Mouse (Mus musculus): ENCODE measurements around the gene Map2k6. TPM values are rescaled to one million over a fixed set of nuclear protein-coding genes. Genes with fewer than 3 reads are reported as not detected.
A peak's percentile ranks its signal among the peaks of the same experiment; 100 is the strongest.
"Not testable (repeated sequence)": the region's sequence is repeated elsewhere in the genome, so short reads cannot be mapped to it uniquely, and the experiment has no call there.

Map2k6 gene
- 3.5 and 4.5 TPM in 2 replicates for polyA plus RNA-seq (2012; rRNA removed)

DNA sequence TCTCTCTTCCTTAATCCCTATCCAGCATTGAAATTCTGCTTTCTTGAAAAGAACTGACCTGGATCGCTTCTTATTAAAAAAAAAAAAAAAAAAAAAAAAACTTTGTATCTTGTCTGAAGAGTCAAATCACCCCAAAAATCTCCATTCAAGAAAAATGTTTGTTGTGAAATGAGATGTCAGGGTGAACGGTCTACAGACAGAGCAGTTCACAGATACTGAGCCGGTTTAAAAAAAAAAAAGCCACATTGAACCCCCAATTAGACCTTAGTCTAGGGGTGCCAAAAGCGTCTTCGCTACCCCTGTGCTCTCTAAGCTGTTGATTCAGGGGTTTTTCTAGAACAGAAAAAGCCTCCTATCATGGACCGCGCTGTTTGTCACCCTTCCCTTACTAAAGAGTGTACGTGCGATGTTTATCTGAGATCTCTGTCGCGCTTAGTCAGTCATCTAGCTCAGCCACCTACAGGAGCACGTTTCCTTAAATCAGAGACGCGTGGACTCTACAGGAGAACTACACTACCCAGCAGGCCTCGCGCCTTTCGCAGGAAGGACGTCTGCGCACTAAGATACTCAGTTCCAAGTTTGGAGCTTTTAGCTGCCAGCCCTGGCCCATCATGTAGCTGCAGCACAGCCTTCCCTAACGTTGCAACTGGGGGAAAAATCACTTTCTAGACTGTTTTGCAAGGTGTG is at the start of gene Map2k6:
Map2k6 (plus strand) TSS at position 570 of the 687 bp plus-strand sequence.
- no peak for DNase-seq (ENCODE audit: low read depth, low spot score)
- 9% methylated on average over 20 of the region's 20 CpGs for WGBS

DNA sequence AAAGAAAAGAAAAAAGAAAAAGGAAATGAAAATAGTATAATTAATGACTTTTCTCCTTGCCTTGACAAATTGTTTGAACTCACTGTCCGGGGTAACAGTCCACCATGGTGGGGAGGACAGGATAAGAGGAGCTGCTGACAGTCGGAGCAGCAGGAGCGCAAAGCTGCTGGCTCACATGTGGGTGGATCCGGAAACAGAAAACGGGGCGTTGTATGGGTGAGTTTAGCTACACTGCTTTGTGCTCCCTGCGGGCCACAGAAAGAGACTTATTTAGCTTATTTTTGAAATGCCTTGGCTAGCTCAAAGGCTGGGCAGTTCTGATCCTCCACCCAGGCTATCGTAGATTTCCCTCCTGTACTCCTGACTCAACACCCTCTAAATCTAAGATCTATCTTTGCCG is 44.7 kb upstream of the Map2k6 start:
- WGBS = 81% methylated on average over 9 of the region's 9 CpGs

DNA sequence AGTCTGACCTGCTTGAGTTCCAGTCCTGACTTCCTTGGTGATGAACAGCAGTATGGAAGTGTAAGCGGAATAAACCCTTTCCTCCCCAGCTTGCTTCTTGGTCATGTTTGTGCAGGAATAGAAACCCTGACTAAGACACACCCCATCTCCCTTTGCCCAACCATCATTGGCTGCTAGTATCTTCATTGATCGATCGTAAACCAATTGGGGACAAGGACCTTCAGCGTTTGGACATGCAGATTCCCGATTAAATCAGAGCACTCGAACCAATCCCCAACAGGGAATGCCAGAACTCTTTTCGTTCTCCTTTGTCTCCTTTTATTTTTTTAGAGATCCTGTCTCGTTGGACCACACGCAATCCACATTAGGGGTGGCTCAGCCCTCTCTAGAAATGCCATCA is 43.8 kb upstream of the Map2k6 start:
- not testable (repeated sequence) for DNase-seq (ENCODE audit: low read depth, low spot score)
- WGBS = 78% methylated on average over 9 of the region's 9 CpGs

More for the DNA sequence above, 44.7 kb upstream of the Map2k6 start:
- no peak for DNase-seq (ENCODE audit: low read depth, low spot score)

DNA sequence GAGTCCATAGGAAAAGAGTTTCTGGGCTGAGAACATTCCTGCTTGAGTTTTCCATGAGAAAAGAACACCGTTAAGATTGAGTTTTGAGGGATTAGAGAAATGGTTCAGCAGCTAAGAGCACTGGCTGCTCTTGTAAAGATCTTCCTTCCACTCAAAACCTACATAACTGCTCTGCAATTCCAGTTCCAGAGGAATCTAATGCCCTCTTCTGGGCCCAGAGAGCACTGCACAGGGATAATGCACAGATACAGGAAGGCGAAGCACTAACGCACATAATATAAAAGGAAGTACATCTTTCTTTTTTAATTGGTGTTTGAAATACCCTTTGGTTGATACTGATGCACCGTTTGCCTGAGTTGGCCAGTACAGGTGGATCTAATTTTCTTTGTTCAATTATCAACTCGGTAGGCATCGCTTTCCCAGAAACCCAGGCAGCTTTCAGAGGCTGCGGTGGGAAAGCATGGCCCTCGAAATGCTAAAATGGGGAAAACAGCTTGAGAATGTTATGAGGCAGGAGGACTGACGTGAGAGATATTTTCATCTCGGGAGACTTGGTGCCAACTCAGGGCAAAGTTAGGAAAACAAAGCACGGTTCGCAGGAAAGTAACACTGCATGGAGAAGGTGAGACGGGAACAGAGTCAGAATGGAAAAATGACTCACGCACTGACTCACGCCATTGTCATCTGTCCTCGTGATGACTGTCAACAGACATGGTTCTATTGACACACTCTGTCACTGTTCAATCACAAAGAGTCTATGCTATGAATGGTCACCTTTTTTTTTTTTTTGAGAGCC is 41.0 kb upstream of the Map2k6 start:
- DNase-seq (ENCODE audit: low read depth, low spot score) = no peak
- 54% methylated on average over 16 of the region's 16 CpGs for WGBS

DNA sequence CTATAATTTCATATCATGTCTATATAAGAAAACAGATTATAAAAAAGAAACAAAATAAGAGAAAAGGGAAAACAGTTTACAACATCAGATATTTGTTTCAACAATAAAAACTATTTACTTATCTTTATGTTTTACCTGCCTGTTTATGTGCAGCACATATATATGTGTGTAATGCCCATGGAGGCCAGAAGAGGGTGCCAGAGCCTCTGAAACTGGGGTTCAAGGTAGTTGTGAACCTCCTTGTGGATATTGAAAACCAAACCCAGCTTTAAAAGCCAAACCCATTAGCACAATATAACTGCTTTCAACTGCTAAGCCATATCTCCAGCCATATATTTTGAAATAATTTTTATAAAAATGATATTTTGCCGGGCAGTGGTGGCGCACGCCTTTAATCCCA is 33.9 kb upstream of the Map2k6 start:
- DNase-seq (ENCODE audit: low read depth, low spot score) = peak; percentile 43
- 83% methylated on average over 3 of the region's 3 CpGs for WGBS

DNA sequence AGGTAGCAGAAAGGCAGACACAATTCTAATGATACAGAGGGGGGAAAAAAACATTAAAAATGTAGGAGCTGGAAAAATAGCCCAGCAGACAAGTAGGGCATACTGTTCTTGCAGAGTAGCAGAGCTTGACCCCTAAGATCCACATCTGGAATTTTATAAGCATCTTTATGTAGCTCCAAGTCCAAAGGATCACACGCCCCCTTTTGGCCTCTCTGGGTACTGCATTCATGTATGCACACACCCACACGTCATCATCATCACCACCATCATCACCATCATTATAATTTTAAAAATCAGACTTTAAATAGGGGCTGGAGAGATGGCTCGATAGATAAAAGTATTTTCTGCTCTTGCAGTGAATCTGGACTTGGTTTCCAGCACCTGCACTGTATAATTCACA is 32.0 kb upstream of the Map2k6 start:
- no peak for DNase-seq (ENCODE audit: low read depth, low spot score)
- 85% methylated on average over 3 of the region's 3 CpGs for WGBS

DNA sequence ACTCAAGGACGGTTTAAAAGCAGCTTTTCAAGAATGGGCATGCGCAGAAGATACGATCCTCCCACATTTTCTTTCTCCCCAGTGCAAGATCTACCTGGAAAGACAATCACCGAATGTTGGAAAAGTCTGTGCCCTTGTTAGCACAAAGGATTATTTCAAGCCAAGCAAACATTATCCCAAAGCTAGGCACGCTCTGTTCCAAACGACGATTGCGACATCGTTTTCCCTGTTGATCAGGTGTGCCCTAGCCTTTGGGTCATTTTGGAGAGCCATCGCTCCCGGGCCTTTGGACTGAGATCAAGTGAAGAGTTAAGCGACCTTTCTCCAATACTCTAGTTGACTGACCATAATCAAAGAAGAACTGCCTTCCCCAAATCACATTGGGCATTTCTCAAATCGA is 31.3 kb upstream of the Map2k6 start:
- no peak for DNase-seq (ENCODE audit: low read depth, low spot score)
- 72% methylated on average over 13 of the region's 13 CpGs for WGBS

DNA sequence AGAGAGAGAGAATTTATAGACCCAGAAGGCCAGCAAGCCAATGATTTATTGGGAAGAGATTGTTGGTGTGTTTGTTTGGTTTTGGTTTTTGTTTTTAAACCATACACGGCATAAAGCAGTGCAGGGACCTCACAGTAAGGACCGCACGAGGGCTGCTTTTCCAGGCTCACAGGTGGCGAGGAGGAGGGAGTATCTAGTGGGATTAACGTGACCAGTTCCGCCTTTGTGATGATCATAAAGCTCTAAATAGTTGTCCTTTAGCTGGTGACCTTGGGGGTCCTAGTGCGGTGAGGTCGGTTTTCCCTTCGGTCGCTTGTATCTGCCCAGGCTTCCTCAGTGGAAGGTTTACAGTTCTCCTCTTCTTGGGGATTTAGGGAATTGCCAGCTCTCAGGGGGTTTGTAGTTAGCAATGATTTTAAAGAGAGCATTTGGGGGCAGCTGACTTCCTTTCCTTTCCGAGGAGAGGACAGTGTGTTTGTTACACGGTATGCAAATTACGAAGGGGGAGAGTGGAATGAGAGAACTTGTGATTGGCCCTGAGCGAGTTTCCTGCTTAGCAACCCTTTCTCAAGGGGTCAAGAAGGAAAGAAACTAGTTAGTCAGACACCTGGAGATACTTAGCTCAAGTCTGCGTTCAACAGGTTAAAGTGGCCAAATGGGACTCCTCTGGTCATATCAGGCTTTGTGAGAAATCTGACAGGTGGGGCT is 29.5 kb upstream of the Map2k6 start:
- 19% methylated on average over 15 of the region's 15 CpGs for whole genome bisulfite sequencing
- no peak for DNase-seq (ENCODE audit: low read depth, low spot score)

DNA sequence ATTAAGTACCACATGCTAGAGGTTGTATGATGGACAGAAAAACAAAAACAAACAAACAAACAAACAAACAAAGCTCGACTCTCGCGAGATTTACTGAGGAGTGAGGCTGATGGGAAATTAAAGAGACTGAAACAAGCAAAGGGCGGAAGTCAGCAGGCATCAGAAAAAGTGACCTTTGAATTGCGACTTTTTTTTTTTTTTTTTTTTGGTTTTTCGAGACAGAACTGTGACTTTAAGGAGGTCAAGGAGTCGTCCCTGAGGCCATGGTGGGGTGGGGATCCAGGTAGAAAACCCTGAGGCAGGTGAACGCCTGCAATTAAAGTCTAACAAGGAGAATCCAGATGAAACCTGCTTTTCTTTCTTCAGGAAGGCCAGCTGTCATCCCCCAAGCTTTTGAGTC is 27.1 kb upstream of the Map2k6 start:
- WGBS = 22% methylated on average over 8 of the region's 8 CpGs
- DNase-seq (ENCODE audit: low read depth, low spot score) = no peak

DNA sequence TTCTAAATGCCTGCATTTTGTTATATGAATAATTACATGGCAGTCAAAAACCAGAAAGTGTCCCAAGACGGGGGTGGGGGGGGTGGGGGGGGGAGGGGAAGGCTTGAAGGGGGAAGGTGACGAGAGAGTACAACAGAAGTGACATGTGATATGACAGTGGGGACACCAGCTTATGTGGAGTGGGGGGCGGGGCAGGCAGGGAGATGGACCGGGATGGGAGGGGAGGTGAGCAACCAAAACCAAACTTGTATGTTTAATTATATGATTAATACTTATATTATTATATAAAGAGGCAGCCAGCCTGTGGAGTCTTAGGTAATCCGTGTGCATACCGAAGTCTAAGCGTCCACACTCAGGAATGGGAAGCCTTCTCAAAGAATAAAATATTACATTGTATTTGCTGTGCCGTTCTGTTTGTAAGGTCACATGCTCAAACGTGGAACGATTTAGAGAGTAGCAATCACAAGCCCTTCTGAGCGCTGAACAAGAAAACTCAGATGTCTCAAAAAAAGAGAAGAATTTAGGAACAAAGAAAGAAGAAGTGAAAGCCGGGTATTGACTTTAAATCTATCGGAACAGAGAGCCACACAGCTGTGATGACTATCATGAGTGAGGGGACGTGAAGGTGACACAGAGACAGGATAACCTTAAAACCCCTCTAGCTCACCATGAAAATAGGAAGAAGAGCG is 26.5 kb upstream of the Map2k6 start:
- no peak for DNase-seq (ENCODE audit: low read depth, low spot score)
- WGBS = 67% methylated on average over 15 of the region's 15 CpGs

DNA sequence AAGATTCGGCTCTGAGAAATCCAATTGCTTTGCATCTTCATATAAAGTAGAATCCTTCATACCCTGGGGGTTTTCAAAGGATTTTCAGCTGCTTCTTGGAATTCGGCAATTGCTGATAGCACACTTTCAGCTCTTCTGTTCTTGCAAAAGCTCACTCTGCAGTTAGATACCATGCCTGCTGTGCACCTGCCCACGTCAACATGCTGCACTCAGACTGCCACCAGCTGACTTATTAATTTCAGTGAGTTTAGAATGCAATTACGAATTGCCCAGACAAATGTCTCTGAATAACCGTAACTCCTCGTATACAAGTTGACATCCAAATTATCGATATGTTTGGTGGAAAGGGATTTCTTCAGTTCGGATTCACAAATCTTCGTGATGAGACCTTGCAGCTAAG is 24.9 kb upstream of the Map2k6 start:
- no peak for DNase-seq (ENCODE audit: low read depth, low spot score)
- WGBS = 89% methylated on average over 9 of the region's 9 CpGs

DNA sequence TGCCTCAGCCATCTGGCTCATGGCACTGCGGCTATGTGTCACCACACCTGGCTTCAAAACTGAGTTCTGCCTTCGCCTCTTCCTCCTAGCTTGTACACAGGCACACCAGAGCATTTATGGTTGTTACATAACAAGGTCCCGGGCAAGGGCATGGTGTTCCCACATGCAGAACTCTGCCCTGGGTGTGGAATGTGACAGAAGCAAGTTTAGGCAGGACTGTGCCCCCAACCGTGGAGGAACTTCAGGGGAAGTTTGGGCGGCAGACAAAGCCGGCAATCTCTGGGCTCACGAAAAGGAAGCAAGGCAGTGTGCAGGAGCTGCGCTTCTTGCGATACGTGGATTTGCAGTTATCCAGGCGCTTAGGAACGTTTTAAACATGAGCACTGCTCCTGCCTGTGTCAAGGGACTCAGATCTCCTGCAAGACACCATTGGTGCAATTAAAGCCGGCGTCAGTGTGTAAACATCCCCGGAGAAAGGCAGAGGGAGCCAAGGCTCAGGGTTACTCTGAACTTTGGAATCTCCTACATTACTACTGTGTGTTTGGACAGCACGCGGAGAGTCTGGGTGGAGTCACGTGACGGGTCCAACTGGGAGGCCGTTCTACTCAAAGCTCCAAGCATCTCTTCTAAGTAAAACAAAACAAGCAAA is 19.1 kb upstream of the Map2k6 start:
- peak; percentile 94 for DNase-seq (ENCODE audit: low read depth, low spot score)
- 2% methylated on average over 20 of the region's 20 CpGs for WGBS

DNA sequence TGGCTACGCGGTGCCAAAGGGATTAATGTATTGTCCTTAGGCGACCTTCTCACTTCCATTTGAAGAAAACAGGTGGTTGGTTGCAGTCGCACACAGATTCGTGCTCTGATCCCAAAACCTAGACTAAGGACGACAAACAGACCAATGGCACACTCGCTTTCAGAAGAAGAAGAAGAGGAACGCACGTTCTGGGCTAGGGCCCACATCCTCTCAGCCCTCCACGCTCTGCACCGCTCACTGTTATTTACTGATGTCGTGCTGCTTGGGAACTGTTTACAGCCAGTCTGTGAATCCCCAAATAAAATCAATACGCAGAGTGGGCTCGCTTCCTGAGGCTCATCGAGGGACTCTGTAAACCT is 18.6 kb upstream of the Map2k6 start:
- 12% methylated on average over 15 of the region's 15 CpGs for whole genome bisulfite sequencing
- no peak for DNase-seq (ENCODE audit: low read depth, low spot score)

DNA sequence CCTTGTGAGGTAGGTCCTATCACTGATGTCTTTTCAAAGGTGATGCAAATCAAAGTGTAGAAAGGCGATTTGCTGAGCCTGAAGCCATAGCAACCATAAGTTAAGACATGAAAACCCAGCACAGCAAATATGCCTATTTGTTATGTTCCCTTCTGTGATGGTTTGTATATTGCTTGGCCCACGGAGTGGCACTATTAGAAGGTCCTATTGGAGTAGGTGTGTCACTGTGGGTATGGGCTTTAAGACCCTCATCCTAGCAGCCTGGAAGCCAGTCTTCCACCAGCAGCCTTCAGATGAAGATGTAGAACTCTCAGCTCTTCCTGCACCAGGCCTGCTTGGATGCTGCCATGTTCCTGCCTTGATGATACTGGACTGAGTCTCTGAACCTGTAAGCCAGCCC is 13.4 kb upstream of the Map2k6 start:
- 77% methylated on average over 2 of the region's 2 CpGs for WGBS
- no peak for DNase-seq (ENCODE audit: low read depth, low spot score)

DNA sequence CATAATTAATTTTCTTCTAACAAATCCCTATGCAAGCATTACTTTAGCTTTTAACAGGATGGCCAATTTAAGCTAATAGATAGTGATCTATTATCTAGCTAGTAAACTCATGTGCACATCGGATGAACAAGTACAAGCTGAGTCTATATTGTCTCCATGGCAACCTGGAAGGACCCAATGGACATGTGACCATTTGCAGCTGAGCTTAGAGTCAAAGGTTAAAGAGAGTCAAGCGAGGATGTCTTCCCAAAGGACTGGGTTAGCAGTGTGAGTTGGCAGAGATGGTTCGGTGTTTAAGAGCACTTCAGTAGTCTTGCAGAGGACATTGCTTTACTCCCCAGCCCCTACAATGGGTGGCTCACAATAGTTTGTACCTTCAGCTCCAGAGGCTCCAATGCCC is 6.2 kb upstream of the Map2k6 start:
- WGBS = 73% methylated on average over 3 of the region's 3 CpGs

DNA sequence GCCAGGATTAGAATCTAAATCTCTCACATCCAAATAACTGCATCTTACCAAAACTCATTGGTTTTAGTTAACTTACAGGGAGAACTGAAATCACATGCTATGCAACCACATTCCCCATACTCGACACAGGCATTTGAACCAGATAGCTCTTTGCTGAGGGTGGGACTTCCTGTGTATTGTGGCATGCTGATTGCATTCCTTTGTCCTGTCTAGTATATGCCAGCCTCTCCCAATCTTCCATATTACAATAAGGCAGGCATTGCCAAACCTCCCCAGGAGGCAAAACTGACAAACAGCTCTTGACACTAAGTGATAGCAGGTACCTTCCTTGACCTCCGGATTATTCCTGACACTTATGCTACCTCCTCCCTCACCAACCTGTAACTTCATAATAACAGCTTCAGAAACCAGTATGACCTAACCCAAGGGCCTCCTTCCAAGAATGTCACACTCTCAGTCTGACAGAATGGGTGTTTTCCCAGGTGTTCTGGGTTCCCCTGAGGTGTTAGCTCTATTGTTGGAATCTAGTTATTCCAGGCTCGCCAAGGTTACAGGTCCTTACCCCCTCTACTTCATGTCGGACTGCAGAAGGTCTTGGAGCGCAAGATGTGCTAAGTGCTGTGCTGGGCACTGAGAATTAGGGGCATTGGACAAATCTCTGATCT is 4.0 kb upstream of the Map2k6 start:
- 81% methylated on average over 5 of the region's 5 CpGs for WGBS

More for the DNA sequence above, 6.2 kb upstream of the Map2k6 start:
- DNase-seq (ENCODE audit: low read depth, low spot score) = no peak

DNA sequence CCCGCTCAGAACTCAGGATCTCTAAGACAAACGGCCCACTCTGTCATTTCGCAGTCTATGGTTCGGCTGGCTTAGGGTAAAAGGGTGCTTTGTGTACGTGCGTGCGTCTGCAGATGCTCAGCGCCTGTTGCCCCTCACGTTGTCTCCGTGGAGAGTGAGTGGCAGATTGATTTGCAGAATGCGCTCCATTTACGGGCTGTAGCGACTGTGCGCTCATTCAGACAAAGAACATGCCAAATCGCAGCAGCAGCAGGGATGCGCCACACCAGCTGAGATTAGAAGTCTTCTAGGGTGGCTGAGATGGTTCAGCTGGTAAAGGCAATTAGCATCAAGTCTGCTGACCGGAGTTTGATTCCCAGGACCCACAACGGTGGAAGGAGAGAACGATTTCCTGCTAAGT is 2.8 kb upstream of the Map2k6 start:
- DNase-seq (ENCODE audit: low read depth, low spot score) = no peak
- WGBS = 72% methylated on average over 19 of the region's 19 CpGs

More for the DNA sequence above, 4.0 kb upstream of the Map2k6 start:
- no peak for DNase-seq (ENCODE audit: low read depth, low spot score)

DNA sequence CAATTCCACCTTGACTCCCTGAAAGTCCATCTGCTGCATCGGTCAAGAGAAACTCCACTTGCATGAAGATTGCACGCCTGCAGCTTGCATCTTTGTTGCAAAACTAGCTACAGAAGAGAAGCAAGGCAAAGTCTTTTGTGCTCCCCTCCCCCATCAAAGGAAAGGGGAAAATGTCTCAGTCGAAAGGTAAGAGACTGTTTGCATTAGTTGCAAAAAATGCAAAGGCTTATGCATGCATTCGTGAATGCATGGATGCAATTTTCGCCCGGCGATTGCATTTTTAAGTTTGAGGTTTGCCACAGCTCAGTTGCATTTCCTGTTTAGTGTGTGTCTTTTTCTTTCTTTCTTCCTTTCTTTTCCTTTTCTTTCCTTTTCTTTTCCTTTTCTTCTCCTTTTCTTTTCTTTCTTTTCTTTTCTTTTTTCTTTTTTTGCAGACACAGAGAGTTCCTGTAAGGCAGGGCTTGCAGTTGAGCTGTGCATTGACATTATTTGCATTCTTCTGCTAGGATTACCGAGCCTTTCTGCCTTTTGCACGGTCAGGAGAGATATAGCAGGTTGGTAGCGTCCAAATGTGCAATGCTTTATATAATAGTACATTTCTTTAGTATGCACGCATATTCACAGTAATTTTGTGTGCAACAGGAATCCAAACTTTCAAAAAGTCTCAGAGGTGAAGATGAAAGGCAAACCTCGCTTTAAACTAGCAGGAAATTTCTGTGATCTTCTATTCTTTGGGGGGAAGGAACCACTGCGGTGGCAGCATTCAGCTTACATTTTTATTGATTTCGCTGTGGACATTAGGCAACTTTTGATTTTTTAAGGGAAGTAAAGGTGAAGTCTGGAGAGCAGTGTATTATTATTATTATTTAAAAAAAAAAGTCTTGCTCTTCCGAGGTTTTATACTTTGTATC is 573 bp downstream of the Map2k6 start:
- 1% methylated on average over 15 of the region's 15 CpGs for WGBS

More for the DNA sequence above, 573 bp downstream of the Map2k6 start:
- no peak for DNase-seq (ENCODE audit: low read depth, low spot score)
